Mouse (Mus musculus) brain, embryonic 14.5 days (tissue): ENCODE results near the gene Pcdh15.

Experiments used
- CTCF ChIP-seq: fragments of 200-500 bp; IDR thresholded peaks from 2 replicates; pipeline ENCODE4 v1.5.1; 2012; ENCODE audit warnings: inconsistent platforms, mild to moderate bottlenecking, moderate library complexity, borderline replicate concordance; ENCODE audit not compliant: insufficient read depth, insufficient read length; ENCODE audit errors: extremely low read depth
- POLR2A ChIP-seq: fragments of 200-500 bp; IDR thresholded peaks from 2 replicates; pipeline ENCODE4 v1.6.1; 2012; ENCODE audit warnings: mild to moderate bottlenecking, inconsistent platforms, borderline replicate concordance; ENCODE audit not compliant: poor library complexity, insufficient read depth, insufficient read length, severe bottlenecking; ENCODE audit errors: extremely low read depth

DNA sequence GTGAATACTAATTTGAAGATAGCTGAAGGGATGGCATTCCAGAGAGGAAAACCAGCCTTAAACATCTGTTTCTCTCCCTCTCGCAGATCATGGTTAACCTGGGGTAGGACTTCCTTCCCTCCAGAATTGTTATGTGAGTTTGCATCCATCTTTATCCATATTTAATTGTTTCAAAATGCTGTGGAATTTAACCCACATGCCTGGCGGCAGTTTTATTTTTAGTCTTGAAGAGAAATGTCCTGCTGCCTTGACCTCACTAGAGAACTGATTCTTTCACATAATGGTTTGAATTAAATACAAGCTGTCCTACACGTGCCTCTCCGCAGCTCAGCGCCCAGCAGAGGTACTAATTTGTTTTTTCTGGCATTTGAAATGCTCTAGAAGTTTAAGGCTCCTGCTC lies 1260.4 kb downstream of the Pcdh15 start:
- TF ChIP-seq POLR2A (no peak), CTCF (no peak)
